ENCODE assay signal across 11 mouse cellular contexts in genomic region chr1:85751932-85752680, GRCm38 (mm10). TPM values are rescaled to one million over a fixed set of nuclear protein-coding genes. Genes with fewer than 3 reads are reported as not detected.
DNase-seq lines count a peak whose midpoint lies in the region; ATAC-seq and TF ChIP-seq lines count a peak whose summit lies in the region.
"Had no signal": no experiment of that assay in that cellular context is flagged by ENCODE, and none has a peak within 500 bp of the region (broad histone marks: within the 10 kb centered on the region; RNA-seq: fewer than 3 reads in every experiment).

No protein-coding gene starts in this region.

- H3K4me2 ChIP-seq in liver, embryonic 12.5 days: no peak overlapping the region
- no peak overlapping the region for H3K4me2 ChIP-seq in liver, embryonic 11.5 days
- no peak overlapping the region for H3K4me2 ChIP-seq in forebrain, embryonic 13.5 days
- H3K4me2 ChIP-seq: kidney, embryonic 15.5 days had no signal

- H3K4me1 ChIP-seq in liver, embryonic 12.5 days: peaks cover 14% of the 10 kb centered on the region
- peaks cover 10% of the 10 kb centered on the region for H3K4me1 ChIP-seq in liver, embryonic 11.5 days (replicated peaks; ENCODE audit: control insufficient read depth, insufficient read depth, low read length)
- H3K4me1 ChIP-seq in thymus, adult 2 months (replicated peaks; ENCODE audit: control insufficient read depth, insufficient read depth, low read length): peaks cover 41% of the 10 kb centered on the region
- no peaks in the 10 kb centered on the region for H3K4me1 ChIP-seq in forebrain, embryonic 13.5 days

- no peaks in the 10 kb centered on the region for H3K36me3 ChIP-seq in liver, embryonic 12.5 days
- no peaks in the 10 kb centered on the region for H3K36me3 ChIP-seq in liver, embryonic 11.5 days (ENCODE audit: control insufficient read depth, insufficient read depth, low read length)
- H3K36me3 ChIP-seq in thymus, adult 2 months (ENCODE audit: control insufficient read depth, insufficient read depth, low read length): no peaks in the 10 kb centered on the region
- H3K36me3 ChIP-seq in forebrain, embryonic 13.5 days (ENCODE audit: poor library complexity, severe bottlenecking): no peaks in the 10 kb centered on the region
- H3K36me3 ChIP-seq: kidney, embryonic 15.5 days had no signal

- H3K9ac ChIP-seq in liver, embryonic 12.5 days: no peak overlapping the region
- no peak overlapping the region for H3K9ac ChIP-seq in liver, embryonic 11.5 days (ENCODE audit: low read depth, low read length)
- no peak overlapping the region for H3K9ac ChIP-seq in forebrain, embryonic 13.5 days
- H3K9ac ChIP-seq: kidney, embryonic 15.5 days; liver, embryonic 14.5 days had no signal

- H3K9me3 ChIP-seq in liver, embryonic 12.5 days (replicated peaks): no peaks in the 10 kb centered on the region
- no peaks in the 10 kb centered on the region for H3K9me3 ChIP-seq in liver, embryonic 11.5 days (ENCODE audit: control insufficient read depth, low read length)
- no peaks in the 10 kb centered on the region for H3K9me3 ChIP-seq in forebrain, embryonic 13.5 days (replicated peaks)
- H3K9me3 ChIP-seq: kidney, embryonic 15.5 days had no signal

- no peaks in the 10 kb centered on the region for H3K27me3 ChIP-seq in liver, embryonic 12.5 days (replicated peaks)
- H3K27me3 ChIP-seq in liver, embryonic 11.5 days (replicated peaks; ENCODE audit: control insufficient read depth, insufficient read depth, low read length): no peaks in the 10 kb centered on the region
- no peaks in the 10 kb centered on the region; the same call in 1 of the 2 replicates for H3K27me3 ChIP-seq in thymus, adult 2 months (ENCODE audit: control insufficient read depth, insufficient read depth, low read length)
- H3K27me3 ChIP-seq in forebrain, embryonic 13.5 days: no peaks in the 10 kb centered on the region
- H3K27me3 ChIP-seq: kidney, embryonic 15.5 days had no signal

- H3K27ac ChIP-seq in liver, embryonic 12.5 days: 0 out of 2 replicates have a peak overlapping the region, but pooled peaks have one; percentile 18
- no peak overlapping the region; the same call in 1 of the 2 replicates for H3K27ac ChIP-seq in liver, embryonic 11.5 days (ENCODE audit: low read depth, low read length)
- H3K27ac ChIP-seq in thymus, adult 2 months (ENCODE audit: control insufficient read depth, insufficient read depth, low read length): peak overlapping the region; percentile 98
- no peak overlapping the region for H3K27ac ChIP-seq in forebrain, embryonic 13.5 days
- H3K27ac ChIP-seq: kidney, embryonic 15.5 days; liver, embryonic 14.5 days had no signal

- no peak overlapping the region for H3K4me3 ChIP-seq in liver, embryonic 12.5 days
- H3K4me3 ChIP-seq in liver, embryonic 11.5 days (ENCODE audit: low read depth, low read length): no peak overlapping the region
- H3K4me3 ChIP-seq in thymus, adult 2 months (ENCODE audit: control insufficient read depth, insufficient read depth, low read length): peak overlapping the region; percentile 46
- no peak overlapping the region for H3K4me3 ChIP-seq in forebrain, embryonic 13.5 days
- H3K4me3 ChIP-seq: erythroblast, embryonic 14.5 days; kidney, embryonic 15.5 days had no signal

- ATAC-seq in liver, embryonic 12.5 days: peak; percentile 2; the same call in 1 of the 2 replicates
- ATAC-seq in liver, embryonic 11.5 days (replicated peaks; ENCODE audit: low FRiP score): no peak
- no peak for ATAC-seq in forebrain, embryonic 13.5 days

- TF ChIP-seq CTCF in thymus, adult 2 months (IDR thresholded peaks at IDR 0.05; ENCODE audit: borderline replicate concordance, control insufficient read depth, extremely low read depth, insufficient read depth, low read length, poor library complexity): no peak

- no peak for TF ChIP-seq POLR2A in thymus, adult 2 months (IDR thresholded peaks at IDR 0.05; ENCODE audit: control insufficient read depth, extremely low read depth, insufficient read depth, low read length, poor library complexity)

- WGBS in liver, embryonic 12.5 days (ENCODE audit: insufficient replicate concordance): 64% methylated on average over 11 of the region's 11 CpGs
- 69% methylated on average over 11 of the region's 11 CpGs for WGBS in liver, embryonic 11.5 days
- WGBS in thymus, adult 2 months: 10% methylated on average over 11 of the region's 11 CpGs
- 83% methylated on average over 11 of the region's 11 CpGs for WGBS in forebrain, embryonic 13.5 days

- DNase-seq in adrenal gland, postnatal 14 days: peak; percentile 26
- no peak for DNase-seq in adrenal gland, postnatal 10 days
- DNase-seq in liver, embryonic 11.5 days (ENCODE audit: low spot score): no peak
- DNase-seq in induced T-regulatory cell, adult 2 months (ENCODE audit: low read depth): peak; percentile 72
- peak; percentile 45 for DNase-seq in thymus, adult 2 months
- DNase-seq in urinary bladder, postnatal 14 days (ENCODE audit: low spot score): no peak

RNA-seq across cellular contexts. Expression of gene A630001G21Rik, which starts 26.3 kb away (rescaled TPM):
- total RNA-seq in adrenal gland, postnatal 14 days (2021): 0.59 and 3.8 TPM in 2 replicates
- 1 to 10 TPM; 1.5 to 2.4 TPM for total RNA-seq in adrenal gland, postnatal 10 days (2021)
- polyA plus RNA-seq in liver, embryonic 12.5 days (2016; fragmentation: Nextera tagmentation; extraction: Ambion mirVana): 2.5 and 3.2 TPM in 2 replicates
- 3.2 and 3.5 TPM in 2 replicates for polyA plus RNA-seq in liver, embryonic 11.5 days (2014; fragmentation: Nextera tagmentation; extraction: Ambion mirVana)
- 17.2 and 19.5 TPM in 2 replicates for polyA plus RNA-seq in thymus, adult 2 months (2012; rRNA removed)
- 0.52 and 0.62 TPM in 2 replicates for polyA plus RNA-seq in forebrain, embryonic 13.5 days (2015; fragmentation: Nextera tagmentation; extraction: Ambion mirVana)

RNA-seq across cellular contexts. Expression of gene Cab39, which starts 41.1 kb away (rescaled TPM):
- 115 and 132 TPM in 2 replicates for total RNA-seq in adrenal gland, postnatal 14 days (2021)
- total RNA-seq in adrenal gland, postnatal 10 days (2021): 100 to 1,000 TPM; 118 to 121 TPM
- polyA plus RNA-seq in liver, embryonic 12.5 days (2016; fragmentation: Nextera tagmentation; extraction: Ambion mirVana): 25.3 and 25.9 TPM in 2 replicates
- polyA plus RNA-seq in liver, embryonic 11.5 days (2014; fragmentation: Nextera tagmentation; extraction: Ambion mirVana): 29.2 and 32.6 TPM in 2 replicates
- polyA plus RNA-seq in thymus, adult 2 months (2012; rRNA removed): 65.1 and 72.8 TPM in 2 replicates
- 44.9 and 46.2 TPM in 2 replicates for polyA plus RNA-seq in forebrain, embryonic 13.5 days (2015; fragmentation: Nextera tagmentation; extraction: Ambion mirVana)

Comparison
In these comparisons a context has a peak if more than half of its experiments do, and no peak if none do; other contexts are left out.
1. DNase-seq: peak in adrenal gland, postnatal 14 days (single experiment), induced T-regulatory cell, adult 2 months (single experiment) and thymus, adult 2 months (single experiment); none in adrenal gland, postnatal 10 days (single experiment), liver, embryonic 11.5 days (single experiment) and urinary bladder, postnatal 14 days (single experiment).
2. H3K27ac ChIP-seq: peak in liver, embryonic 12.5 days (single experiment) and thymus, adult 2 months (single experiment); none in liver, embryonic 11.5 days (single experiment) and forebrain, embryonic 13.5 days (single experiment).